Comparison of ENCODE assay signal across 11 mouse cellular contexts in the genomic region with DNA sequence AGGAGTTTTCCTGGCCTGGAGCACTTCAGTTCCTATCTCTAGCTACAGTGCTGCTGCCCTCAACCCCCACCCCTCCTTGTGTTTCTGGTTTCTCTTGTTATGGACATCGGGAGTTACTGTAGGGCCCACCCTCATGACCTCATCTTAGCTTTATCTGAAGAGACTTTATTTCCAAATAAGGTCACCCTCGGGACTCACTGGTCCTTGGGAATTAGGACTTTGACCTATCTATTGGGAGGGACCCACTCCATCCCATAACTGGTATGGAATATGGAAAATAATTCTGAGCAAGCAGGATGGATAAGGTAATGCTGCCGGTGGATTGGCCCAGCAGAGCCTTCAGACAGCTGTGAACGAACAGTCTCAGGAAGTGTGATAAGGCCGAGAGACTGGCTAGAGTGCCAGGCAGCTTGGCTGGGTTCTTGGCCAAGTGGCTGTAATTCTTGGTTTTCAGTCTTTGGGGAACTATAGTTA. TPM values are rescaled to one million over a fixed set of nuclear protein-coding genes. Genes with fewer than 3 reads are reported as not detected.
A peak's percentile ranks its signal among the peaks of the same experiment; 100 is the strongest.
DNase-seq lines count a peak whose midpoint lies in the region; ATAC-seq and TF ChIP-seq lines count a peak whose summit lies in the region.
"Had no signal": no experiment of that assay in that cellular context is flagged by ENCODE, and none has a peak within 500 bp of the region (broad histone marks: within the 10 kb centered on the region; RNA-seq: fewer than 3 reads in every experiment).

No protein-coding gene starts in this region.

- TF ChIP-seq EP300 in heart, adult 2 months (IDR thresholded peaks at IDR 0.05; ENCODE audit: insufficient read depth, low read depth, low read length), result no peak

- H3K9me3 ChIP-seq in intestine, embryonic 14.5 days (ENCODE audit: control insufficient read depth, low read length), result no peaks in the 10 kb centered on the region
- no peaks in the 10 kb centered on the region for H3K9me3 ChIP-seq in midbrain, embryonic 13.5 days
- H3K9me3 ChIP-seq: embryonic facial prominence, embryonic 12.5 days had no signal

- peak; percentile 18 for DNase-seq in MN1 (ENCODE audit: low spot score)
- peak; percentile 29 to 38 for DNase-seq in heart, adult 2 months
- DNase-seq in intestine, embryonic 14.5 days (ENCODE audit: low spot score), result no peak
- DNase-seq in layer of hippocampus, postnatal 10 days (ENCODE audit: low spot score in 2 of 2), result no peak
- no peak for DNase-seq in urinary bladder, postnatal 25 days (ENCODE audit: low spot score)
- no peak for DNase-seq in right cerebral cortex, adult 18-20 months
- DNase-seq: kidney, postnatal 25 days; right cerebral cortex, postnatal 25 days had no signal

- H3K79me2 ChIP-seq in heart, adult 2 months (replicated peaks; ENCODE audit: control insufficient read depth, insufficient read depth, low read length), result no peaks in the 10 kb centered on the region

- no peaks in the 10 kb centered on the region for H3K27me3 ChIP-seq in heart, adult 2 months (ENCODE audit: control insufficient read depth, insufficient read depth, low read length)
- no peaks in the 10 kb centered on the region for H3K27me3 ChIP-seq in intestine, embryonic 14.5 days (replicated peaks; ENCODE audit: control insufficient read depth, insufficient read depth, low read length)
- no peaks in the 10 kb centered on the region for H3K27me3 ChIP-seq in midbrain, embryonic 13.5 days
- H3K27me3 ChIP-seq: embryonic facial prominence, embryonic 12.5 days had no signal

- no peak overlapping the region for H3K4me2 ChIP-seq in intestine, embryonic 14.5 days (ENCODE audit: low read length)
- no peak overlapping the region for H3K4me2 ChIP-seq in midbrain, embryonic 13.5 days (replicated peaks)
- H3K4me2 ChIP-seq: embryonic facial prominence, embryonic 12.5 days had no signal

- TF ChIP-seq CTCF in heart, adult 2 months (IDR thresholded peaks at IDR 0.05), result no peak

- peak; percentile 70 for ATAC-seq in intestine, embryonic 14.5 days (replicated peaks; ENCODE audit: low FRiP score, low TSS enrichment, low read depth)
- 0 out of 2 replicates have a peak, but pooled peaks have one; percentile 14 for ATAC-seq in megakaryocyte, adult 5-6 weeks (ENCODE audit: poor library complexity, severe bottlenecking)
- ATAC-seq in midbrain, embryonic 13.5 days, result no peak

- peaks cover 4% of the 10 kb centered on the region for H3K36me3 ChIP-seq in heart, adult 2 months (ENCODE audit: control insufficient read depth, insufficient read depth, low read length)
- H3K36me3 ChIP-seq in intestine, embryonic 14.5 days (ENCODE audit: control insufficient read depth, insufficient read depth, low read length), result no peaks in the 10 kb centered on the region
- H3K36me3 ChIP-seq in midbrain, embryonic 13.5 days, result no peaks in the 10 kb centered on the region
- H3K36me3 ChIP-seq: embryonic facial prominence, embryonic 12.5 days had no signal

- peaks cover 19% of the 10 kb centered on the region for H3K4me1 ChIP-seq in heart, adult 2 months (ENCODE audit: control insufficient read depth, insufficient read depth, low read length)
- H3K4me1 ChIP-seq in intestine, embryonic 14.5 days (replicated peaks; ENCODE audit: control insufficient read depth, insufficient read depth, low read length), result peaks cover 27% of the 10 kb centered on the region
- H3K4me1 ChIP-seq in midbrain, embryonic 13.5 days (replicated peaks), result peaks cover 8% of the 10 kb centered on the region

- TF ChIP-seq POLR2A in heart, adult 2 months (IDR thresholded peaks at IDR 0.05; ENCODE audit: insufficient read depth, low read depth, low read length), result no peak

- 6% methylated on average over 5 of the region's 5 CpGs for WGBS in heart, adult 2 months
- 42% methylated on average over 5 of the region's 5 CpGs for WGBS in intestine, embryonic 14.5 days
- 95% methylated on average over 5 of the region's 5 CpGs for WGBS in midbrain, embryonic 13.5 days

- no peak overlapping the region for H3K4me3 ChIP-seq in heart, adult 2 months
- H3K4me3 ChIP-seq in intestine, embryonic 14.5 days (ENCODE audit: low read depth, low read length), result no peak overlapping the region
- H3K4me3 ChIP-seq in midbrain, embryonic 13.5 days (replicated peaks), result no peak overlapping the region
- H3K4me3 ChIP-seq: embryonic facial prominence, embryonic 12.5 days had no signal

- H3K27ac ChIP-seq in heart, adult 2 months, result peak overlapping the region; percentile 28
- H3K27ac ChIP-seq in intestine, embryonic 14.5 days (ENCODE audit: low read depth), result peak overlapping the region; percentile 12
- H3K27ac ChIP-seq in midbrain, embryonic 13.5 days, result no peak overlapping the region
- H3K27ac ChIP-seq: embryonic facial prominence, embryonic 12.5 days had no signal

- no peak overlapping the region for H3K9ac ChIP-seq in heart, adult 2 months (ENCODE audit: low read depth, low read length)
- no peak overlapping the region for H3K9ac ChIP-seq in intestine, embryonic 14.5 days (ENCODE audit: low read length)
- H3K9ac ChIP-seq in midbrain, embryonic 13.5 days (replicated peaks), result no peak overlapping the region
- H3K9ac ChIP-seq: embryonic facial prominence, embryonic 12.5 days had no signal

- intact Hi-C loops in heart, adult 2 months (cut with DNase I), result loop anchor here (5.0 kb wide), 1 partner anchor 35 kb away; a partner anchor contains a TSS

RNA-seq across cellular contexts. Expression of a gene that starts 35.2 kb away (rescaled TPM):
- total RNA-seq in heart, adult 2 months (2021), result 10 to 100 TPM; 26.3 to 28.5 TPM
- 14.3 and 18.4 TPM in 2 replicates for polyA plus RNA-seq in heart, adult 2 months (2012; rRNA removed)
- polyA plus RNA-seq in intestine, embryonic 14.5 days (2014; fragmentation: Nextera tagmentation; extraction: Ambion mirVana), result 23.7 and 24.6 TPM in 2 replicates
- total RNA-seq in megakaryocyte, adult 5-6 weeks (2015), result 11.9 and 15.7 TPM in 2 replicates
- 10.3 and 13.2 TPM in 2 replicates for total RNA-seq in megakaryocyte, adult 5-6 weeks (2017)
- 10 to 100 TPM; 68.3 to 73.0 TPM for total RNA-seq in layer of hippocampus, postnatal 10 days (2021)
- polyA plus RNA-seq in midbrain, embryonic 13.5 days (2015; fragmentation: Nextera tagmentation; extraction: Ambion mirVana), result 21.1 and 21.7 TPM in 2 replicates

Comparison
In these comparisons a context has a peak if more than half of its experiments do, and no peak if none do; other contexts are left out.
1. DNase-seq: peak in MN1 (single experiment) and heart, adult 2 months (2 of 2); none in intestine, embryonic 14.5 days (single experiment), layer of hippocampus, postnatal 10 days (0 of 2), urinary bladder, postnatal 25 days (single experiment) and right cerebral cortex, adult 18-20 months (single experiment).